Mouse (Mus musculus) mouse embryonic stem cell (cell line): ENCODE measurements around the gene Palld.

Source experiments
- in situ Hi-C, 2 experiments: fragments of 300-500 bp; cut with MboI; formaldehyde crosslinking; loops; 1 replicate in 1 of 2; 3 replicates in 1 of 2; pipeline ENCODE4 v1.14.3; 2019 to 2020; ENCODE audit warnings: low sequenced_read_pairs in 2 of 2, low pct_unique_long_range_greater_than_20kb in 1 of 2, mixed read lengths in 1 of 2; ENCODE audit not compliant: unreplicated experiment in 1 of 2

The Palld gene

DNA sequence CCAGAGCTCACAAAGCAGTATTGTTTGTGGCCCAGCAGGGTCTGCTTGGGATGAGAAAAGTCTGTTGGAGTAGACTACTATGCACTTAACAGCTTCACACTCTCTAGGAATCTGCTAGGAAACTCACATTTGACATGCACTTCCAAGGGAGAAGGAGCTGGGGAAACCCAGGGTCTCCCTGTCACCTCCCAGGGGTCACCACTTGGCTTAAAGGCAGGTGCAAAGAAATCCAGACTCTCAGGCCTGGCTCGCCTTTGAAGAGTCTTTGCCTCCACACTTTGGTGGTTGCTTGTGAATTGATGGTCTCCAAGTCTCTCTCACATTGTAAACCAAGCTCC, 272.9 kb downstream of the Palld start:
- in situ Hi-C loops: no loop called here

DNA sequence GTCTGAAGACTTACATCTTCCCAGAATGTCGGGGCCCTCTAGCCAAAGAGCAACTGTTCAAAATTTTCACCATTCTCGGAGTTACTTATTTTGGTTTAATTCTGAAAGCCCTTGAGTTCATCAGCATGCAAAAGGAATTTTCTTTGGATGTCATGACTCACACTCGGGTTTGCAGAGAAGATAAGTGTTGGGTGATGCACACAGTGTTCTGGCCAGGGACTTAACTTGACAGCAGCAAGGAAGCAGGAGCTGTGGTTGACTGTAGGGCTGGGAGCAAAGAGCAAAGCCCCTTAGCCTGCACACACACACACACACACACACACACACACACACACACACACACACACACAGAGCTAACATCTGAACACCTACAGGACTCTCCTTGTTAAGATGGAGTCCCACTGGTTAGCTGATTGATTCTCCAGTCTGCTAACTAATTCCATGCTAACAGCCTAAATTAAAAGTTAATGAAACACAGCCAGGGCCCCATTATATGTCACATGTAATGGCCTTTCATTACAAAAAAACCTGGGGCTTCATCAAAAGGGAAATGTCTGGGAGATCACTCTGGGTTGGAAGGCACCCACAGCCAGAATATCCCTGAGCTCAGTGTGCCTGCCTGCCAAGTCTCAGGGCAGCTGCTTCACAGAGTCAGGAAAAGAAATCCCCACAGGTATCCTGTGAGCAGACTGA, 273.4 kb downstream of the Palld start:
- in situ Hi-C loops: no loop called here

DNA sequence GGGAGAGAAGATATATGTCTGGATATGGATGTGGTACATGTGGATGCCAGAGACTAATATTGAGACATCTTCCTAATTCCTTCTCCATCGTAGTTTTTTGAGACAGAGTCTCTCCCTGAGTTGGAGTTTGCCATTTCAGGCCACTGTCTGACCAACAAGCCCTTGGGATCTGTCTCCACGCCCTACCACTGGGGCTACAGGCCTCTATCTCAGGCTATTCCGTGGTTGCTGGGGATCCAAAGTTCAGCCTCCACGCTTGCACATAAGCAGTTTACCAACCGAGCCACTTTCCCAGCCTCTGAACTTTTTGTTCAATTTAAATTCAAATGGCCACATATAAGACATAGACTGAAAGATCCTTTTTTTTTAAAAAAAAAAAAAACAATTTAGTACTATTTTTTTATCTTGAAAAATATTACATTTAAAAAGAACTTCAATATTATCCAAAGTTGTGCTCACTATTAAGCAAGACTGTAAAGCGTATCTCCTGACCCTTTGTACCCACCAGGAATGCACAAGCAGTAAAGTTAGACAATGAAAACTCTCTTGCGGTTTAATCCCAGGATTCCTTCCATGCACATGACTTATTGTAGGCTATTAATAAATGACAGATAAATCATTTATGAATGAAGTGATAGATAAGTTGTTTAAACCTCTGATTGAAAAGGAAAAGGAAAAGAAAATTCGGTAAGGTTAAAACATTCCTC, 276.1 kb downstream of the Palld start:
- in situ Hi-C loops: no loop called here

DNA sequence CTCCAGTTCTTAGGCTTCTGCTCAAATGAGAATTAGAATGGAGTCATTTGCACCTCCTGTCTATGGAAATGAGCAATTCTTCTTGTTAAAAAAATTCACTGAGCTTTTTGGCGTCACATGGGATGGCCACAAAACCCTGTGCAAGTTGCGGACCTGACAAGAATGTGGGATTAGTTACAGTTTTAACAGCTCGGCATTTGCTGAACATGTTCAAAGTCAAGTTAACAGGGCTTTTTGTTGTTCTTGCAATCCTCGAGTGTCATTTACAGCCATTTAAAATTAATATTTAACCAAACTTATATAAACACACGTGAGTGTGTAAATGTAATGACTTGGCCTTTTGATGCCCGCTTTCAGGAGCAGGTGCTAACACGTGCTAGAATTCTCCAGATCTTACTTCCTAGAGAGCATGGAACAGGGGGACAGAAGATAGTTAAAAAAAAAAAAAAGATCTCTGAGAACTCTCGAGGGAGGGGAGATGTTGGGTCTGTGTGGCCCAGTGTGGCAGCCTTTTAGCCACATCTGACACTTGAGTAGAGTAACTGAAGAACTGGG, 276.8 kb downstream of the Palld start:
- in situ Hi-C loops: no loop called here

DNA sequence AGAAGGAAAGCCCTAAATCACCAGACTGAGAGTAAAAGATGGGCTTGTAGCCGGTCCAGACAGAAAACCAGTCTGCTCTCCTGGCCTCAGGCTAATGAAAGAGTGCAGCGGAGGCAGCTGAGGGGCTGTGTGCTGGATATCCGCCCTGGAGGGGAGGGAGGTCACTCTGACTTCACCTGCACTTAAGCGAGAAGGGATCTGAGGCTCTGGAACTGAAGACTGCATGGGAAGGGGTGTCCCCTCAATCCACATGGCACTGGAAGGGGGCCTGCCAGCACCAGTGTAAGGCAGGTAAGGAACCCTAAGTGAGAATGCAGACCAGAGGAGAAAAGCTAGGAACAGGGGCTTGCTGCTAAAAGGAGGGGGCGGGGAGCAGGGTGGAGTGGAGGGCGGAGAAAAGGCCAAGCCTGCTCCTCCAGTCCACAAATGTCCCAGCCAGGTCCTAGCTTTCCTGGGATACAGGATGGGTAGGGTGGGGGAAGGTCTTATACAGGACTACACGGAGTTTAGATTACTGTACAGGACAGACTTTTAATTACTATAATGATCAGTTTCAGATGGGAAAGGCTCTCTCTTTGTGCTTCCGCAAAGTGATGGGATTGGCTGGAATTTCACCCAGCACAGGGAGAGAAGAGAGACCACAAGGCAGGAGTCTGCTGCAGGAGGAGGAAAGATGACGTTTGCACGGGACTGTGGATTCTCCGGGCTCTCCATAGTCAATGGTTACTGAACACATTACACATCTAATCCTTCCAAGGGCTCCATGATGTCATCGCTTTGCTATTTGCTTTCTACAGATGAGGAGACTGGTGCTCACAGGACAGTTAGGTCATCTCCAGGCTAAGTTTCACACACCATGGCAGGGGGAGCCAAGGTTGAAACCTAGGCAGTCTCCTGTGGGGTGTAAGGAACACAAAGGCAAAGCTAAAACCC, 278.7 kb downstream of the Palld start:
- in situ Hi-C loops: no loop called here

DNA sequence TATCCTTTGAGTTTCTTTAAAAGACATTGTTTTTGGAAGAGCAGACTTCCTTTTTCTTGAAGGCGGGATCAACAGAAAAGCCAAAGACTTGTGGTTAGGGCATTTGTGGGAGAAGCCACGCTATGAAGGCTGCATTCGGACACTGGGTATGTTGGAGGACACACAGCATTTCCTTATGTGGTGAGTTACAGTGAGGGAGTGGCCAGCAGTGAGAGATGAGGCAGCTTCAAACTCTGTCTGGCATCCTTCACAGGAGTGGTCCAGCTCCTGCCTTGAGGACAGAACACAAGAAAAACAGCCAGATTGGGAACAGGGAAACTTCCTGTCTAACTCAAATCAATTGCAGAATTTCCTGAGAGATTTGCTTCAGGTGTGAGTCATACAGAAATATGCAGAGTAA, 281.2 kb downstream of the Palld start:
- in situ Hi-C loops: no loop called here

DNA sequence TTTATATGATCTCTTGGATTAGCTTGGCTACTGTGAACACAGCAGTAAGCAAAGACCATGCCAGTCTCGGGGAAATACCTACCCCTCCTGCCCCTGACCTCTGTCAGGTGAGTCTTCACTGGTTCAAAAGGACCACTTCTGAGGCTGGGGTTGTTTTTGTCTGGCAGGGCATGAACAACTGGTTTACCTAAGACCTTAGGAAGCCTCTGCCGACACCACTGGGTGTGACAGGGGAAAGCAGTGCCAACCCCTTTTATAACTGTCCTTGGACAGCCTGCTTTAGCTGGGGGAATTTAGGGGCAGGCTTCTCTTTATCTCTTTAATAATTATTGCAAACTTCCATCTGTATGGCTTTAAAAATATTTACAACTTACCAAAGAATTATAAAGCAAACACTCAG, 284.8 kb downstream of the Palld start:
- in situ Hi-C loops: no loop called here

DNA sequence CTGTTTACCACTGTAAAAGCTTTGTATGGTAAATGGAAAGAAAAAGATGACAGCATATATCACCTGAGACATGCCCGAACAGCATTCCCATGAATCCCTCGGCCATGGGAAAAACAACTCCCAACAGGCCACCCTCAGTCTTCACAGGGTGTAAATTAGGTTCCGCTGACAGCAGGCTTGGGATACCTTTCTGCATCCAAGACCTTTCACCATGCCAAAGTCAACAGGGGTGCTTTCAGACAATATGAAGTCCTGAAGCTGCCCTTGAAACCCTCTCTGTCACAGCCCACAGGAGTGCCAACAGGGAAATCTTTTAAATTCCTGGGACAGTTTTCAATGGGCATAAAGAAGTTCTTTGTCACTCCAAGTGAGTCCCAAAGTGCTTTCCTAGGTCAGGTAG, 285.4 kb downstream of the Palld start:
- in situ Hi-C loops: no loop called here

DNA sequence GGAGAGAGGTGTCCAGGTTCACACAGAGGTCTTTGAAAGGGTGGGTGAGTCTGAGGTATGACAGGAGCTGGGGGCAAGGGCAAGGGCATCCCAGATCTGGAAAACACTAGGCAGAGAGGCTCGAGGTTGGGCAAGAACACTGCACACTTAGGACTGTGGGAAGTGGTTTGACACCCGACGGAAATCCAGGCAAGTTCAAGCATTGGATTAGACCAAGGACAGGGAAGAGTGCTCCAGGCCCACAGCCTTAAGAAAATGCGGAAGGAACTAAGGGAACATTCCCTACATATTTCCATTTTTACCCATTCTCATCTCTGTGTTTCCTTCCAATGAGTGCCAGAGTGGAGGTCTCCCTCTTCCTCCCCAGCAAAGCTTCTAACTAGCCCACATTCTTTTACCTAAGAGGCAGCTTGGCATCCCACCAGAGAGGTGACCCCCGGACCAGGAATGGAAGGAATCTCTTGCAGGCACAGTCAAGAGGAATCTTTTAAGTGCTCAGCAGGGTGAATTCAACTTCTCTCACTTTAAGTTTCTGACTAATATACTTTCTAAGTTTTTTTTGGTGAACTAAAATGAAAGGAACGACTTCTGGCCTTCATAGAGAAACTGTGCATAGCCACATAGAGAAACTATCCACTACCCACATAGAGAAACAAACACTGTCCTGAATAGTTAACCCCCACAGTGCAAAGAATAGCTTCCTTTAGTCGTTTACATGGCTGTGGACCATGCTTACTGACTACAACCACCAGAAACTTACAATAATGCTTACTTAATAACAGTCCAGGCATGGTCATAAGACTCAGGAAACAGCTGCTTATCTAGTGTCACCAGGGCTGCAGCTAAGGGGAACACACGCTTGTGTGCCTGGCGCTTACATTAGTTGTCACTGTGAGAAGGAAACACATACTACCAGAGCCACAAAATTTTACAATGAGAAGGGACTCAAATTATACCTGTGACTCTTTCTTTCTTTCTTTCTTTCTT, 286.5 kb downstream of the Palld start:
- in situ Hi-C loops: no loop called here

DNA sequence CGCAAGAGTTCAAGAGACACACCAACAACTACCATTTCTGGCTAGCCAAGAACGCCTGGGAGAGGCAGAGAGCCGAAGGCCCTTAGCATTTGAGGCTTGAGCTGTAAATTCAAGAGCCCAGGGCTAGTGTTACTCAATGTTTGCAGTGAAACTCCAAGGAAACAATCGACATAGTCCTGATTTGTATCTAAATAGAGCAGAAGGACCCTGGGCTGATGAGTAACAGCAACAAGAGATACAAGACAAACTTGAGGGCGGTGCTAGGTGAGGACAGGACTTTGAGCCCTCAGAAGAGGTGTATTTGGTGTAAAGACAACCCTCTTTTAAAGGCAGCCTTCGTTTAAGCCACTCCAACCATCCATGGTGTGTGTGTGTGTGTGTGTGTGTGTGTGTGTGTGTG, 290.7 kb downstream of the Palld start:
- in situ Hi-C loops: no loop called here

DNA sequence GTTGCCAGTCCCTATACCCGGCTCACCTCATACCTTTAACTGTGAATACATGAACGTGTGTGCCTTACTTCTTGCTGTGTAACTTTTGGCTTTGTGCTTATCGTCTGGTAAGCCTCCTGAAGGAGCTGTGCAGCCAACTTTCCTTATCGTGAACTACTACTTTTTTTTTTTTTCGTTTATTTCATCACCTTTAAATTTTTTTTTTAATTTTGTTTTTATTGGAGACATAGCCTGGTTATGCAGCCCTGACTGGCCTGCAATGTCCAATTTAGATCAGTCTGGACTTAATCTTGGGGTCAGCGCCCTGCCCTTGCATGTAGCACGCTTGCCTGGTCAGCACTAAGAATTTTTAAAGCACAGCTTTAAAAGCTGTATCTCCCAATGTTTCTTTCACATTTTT, 291.4 kb downstream of the Palld start:
- in situ Hi-C loops: no loop called here

DNA sequence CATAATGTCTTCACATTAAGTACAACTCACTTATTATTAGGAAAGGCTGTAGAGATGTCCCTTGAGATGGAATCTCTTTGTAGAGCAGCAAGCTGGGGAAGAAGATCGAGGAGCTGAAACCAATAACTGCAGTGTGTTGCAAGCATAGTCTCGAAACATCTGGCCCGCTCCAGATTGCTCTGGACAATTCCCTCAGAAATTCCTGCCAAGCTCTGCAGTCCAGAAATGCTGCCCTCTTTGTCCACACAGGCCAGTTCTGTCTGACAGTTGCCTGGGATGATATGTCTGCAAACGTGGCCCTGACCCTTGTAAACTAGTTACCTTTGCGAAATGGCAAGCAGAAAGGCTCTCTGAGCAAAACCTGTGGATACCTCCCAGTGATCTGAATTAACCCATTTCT, 291.9 kb downstream of the Palld start:
- in situ Hi-C loops: no loop called here

DNA sequence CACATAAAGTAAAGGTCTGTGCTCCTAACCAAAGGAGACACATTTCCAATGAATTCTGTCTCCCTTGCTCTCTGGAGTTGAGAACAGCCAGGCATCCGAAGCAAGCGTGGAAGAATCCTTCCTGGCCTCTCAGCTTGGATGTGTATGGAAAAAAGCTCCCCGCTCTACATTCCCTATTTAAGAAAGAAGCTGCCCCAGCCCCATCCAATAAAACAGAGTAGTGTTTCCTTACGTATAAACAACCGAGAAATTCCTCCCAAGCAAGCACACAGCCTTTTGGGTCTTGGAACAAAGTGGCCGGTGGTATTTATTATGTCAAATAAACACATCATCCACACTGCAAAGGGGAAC, 295.1 kb downstream of the Palld start:
- in situ Hi-C loops: no loop called here

DNA sequence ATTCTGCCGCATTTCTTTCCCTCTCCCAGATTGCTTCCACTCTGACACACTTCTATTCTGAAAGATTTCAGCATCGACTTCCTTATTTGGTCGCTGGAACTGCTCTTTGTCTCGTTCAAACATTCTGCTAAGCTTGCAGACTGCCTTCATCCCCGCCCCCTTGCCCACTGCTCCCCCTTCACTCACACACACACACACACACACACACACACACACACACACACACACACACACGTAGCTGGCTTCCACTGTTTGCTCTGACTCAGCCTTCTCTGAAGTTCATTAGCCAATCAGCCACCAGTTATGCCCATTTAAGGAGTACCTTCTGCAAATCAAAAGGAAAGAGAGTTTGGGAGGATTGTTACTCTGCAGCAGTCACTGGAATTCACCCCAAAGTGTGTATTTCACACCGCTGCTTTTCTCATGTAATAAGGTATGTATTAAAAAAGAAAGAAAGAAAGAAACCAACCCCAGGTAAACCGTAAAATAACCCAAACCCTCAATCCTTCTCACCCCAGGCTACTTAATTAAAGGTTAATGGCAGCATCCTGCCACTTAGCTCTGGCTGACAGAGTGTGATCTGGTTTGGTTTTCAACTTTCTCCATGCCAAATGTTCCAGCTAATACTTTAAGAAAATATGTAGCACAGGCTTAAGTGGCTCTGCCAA, 295.6 kb downstream of the Palld start:
- in situ Hi-C loops: no loop called here

DNA sequence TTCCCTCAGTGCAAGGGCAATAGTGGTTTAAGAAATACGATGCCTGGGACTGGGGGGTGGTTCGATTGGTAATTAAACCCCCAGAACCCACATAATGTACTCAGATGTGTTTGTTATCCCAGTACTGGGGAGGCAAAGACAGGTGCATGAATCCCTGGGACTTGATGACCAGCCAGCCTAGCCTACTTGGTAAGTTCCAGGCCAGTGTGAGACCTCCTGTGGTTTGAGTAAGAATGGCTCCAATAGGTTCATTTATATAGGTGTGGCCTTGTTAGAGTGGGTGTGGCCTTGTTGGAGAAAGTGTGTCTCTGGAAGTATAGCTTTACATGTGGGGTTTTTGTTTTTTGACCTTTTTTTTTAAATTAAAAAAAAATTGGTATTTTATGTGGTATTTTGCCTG, 297.6 kb downstream of the Palld start:
- in situ Hi-C loops: no loop called here

DNA sequence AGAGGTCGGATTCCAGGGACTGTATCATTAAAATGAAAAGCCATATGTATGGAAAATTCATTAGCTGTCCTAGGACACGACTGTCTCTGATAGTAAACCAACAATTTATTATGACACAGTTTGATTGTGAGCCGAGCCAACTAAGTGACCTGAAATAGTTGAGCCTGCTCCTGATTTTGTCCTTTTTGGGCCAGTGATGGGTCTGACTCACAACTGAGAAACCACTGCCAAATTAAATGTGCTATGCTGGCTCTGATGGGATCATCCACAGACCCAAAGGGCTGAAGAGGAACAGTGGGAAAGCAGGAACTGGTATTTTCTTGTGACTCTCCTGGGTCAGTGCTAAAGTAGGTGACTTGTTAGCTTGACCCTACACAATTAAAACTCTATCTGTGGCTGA, 305.6 kb downstream of the Palld start:
- in situ Hi-C loops: no loop called here

DNA sequence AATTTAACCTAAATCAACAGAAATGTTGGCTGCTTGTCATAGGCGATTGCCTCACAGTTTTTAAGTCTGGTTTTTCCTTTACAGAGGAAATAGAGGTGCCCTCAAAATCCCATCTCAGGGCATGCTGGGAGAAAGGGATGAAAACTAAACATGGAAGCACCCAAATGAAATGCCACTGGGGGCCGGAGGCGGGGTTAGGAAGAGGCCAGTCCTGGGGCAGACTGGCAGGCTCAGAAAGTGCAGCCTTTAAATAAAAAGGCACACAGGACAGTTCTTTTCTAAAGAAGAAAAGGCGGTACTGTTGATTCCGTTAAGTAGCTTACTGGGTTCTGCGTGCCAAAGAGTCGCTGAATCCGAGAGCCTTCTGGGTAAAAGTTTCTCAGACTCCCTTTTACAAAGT, 311.0 kb downstream of the Palld start:
- in situ Hi-C loops: no loop called here
